Mouse (Mus musculus) intestine, postnatal 0 days (tissue): ENCODE results near the gene Arhgap24. TPM values are rescaled to one million over a fixed set of nuclear protein-coding genes. Genes with fewer than 3 reads are reported as not detected.

Experiments used
- ATAC-seq: fragments of 200-750 bp; cut with Nextera tagmentation; 2 replicates; pipeline ENCODE4 v1.8.0; 2017; ENCODE audit warnings: mild to moderate bottlenecking, moderate TSS enrichment, moderate library complexity
- H3K27ac ChIP-seq: fragments of 300-500 bp; sonication (generic); 2 replicates; pipeline ENCODE4 v1.5.1; 2014; ENCODE audit warnings: mild to moderate bottlenecking, low read depth, low read length, moderate library complexity
- H3K27me3 ChIP-seq: fragments of 300-500 bp; sonication (generic); replicated peaks from 2 replicates; pipeline ENCODE4 v1.6.1; 2014; ENCODE audit warnings: low read length, mixed read lengths; ENCODE audit not compliant: control insufficient read depth, insufficient read depth
- H3K36me3 ChIP-seq: fragments of 300-500 bp; sonication (generic); 2 replicates; pipeline ENCODE4 v1.6.1; 2014; ENCODE audit warnings: mild to moderate bottlenecking, moderate library complexity; ENCODE audit not compliant: control insufficient read depth, insufficient read depth
- H3K4me1 ChIP-seq: fragments of 300-500 bp; sonication (generic); replicated peaks from 2 replicates; pipeline ENCODE4 v1.6.1; 2014; ENCODE audit warnings: antibody characterized with exemption, low read length, mixed read lengths; ENCODE audit not compliant: control insufficient read depth, insufficient read depth
- H3K4me2 ChIP-seq: fragments of 300-500 bp; sonication (generic); replicated peaks from 2 replicates; pipeline ENCODE4 v1.6.1; 2014; ENCODE audit warnings: low read depth, mild to moderate bottlenecking, moderate library complexity
- H3K4me3 ChIP-seq: fragments of 300-500 bp; sonication (generic); 2 replicates; pipeline ENCODE4 v1.5.1; 2014; ENCODE audit warnings: low read depth, low read length
- H3K9ac ChIP-seq: fragments of 300-500 bp; sonication (generic); 2 replicates; pipeline ENCODE4 v1.6.1; 2014; ENCODE audit warnings: mild to moderate bottlenecking, low read depth, low read length
- H3K9me3 ChIP-seq: fragments of 300-500 bp; sonication (generic); 2 replicates; pipeline ENCODE4 v1.6.1; 2016; ENCODE audit warnings: mixed run types; ENCODE audit not compliant: control insufficient read depth
- CTCF ChIP-seq: sonication (generic); IDR thresholded peaks from 2 replicates; pipeline ENCODE4 v1.5.1; 2016; ENCODE audit warnings: low read depth, mild to moderate bottlenecking, control low read depth, antibody characterized with exemption, moderate library complexity
- whole genome bisulfite sequencing: fragments of 180-500 bp; shearing (Covaris S2); extraction: QIAGEN DNeasy Blood & Tissue Kit; methylation state at CpG from one replicate; pipeline ENCODE4 v1.1.7; 2014; 5-methylcytosine and 5-hydroxymethylcytosine counted together
- polyA plus RNA-seq: library from polyadenylated mRNA; unstranded; fragments of >200 nt; fragmentation: Nextera tagmentation; extraction: Ambion mirVana; gene quantifications from 2 replicates; pipeline ENCODE4 v1.2.1, GENCODE M21; 2015

The Arhgap24 gene
- polyA plus RNA-seq, 1 experiment from 2014 or later, result 7.6 TPM

- Histone ChIP-seq H3K36me3 (no peaks in the 10 kb centered on the region), H3K4me2 (no peak overlapping the region), H3K9ac (no peak overlapping the region), H3K27ac (no peak overlapping the region), H3K27me3 (no peaks in the 10 kb centered on the region), H3K4me3 (no peak overlapping the region), H3K4me1 (no peaks in the 10 kb centered on the region), H3K9me3 (no peaks in the 10 kb centered on the region)
- no peak for ATAC-seq
- no peak for TF ChIP-seq CTCF
- 58% methylated on average over 8 of the region's 8 CpGs for WGBS
Measured at GRCm38 (mm10) chr5:102578431-102578830, 97.2 kb downstream of the Arhgap24 start.

DNA sequence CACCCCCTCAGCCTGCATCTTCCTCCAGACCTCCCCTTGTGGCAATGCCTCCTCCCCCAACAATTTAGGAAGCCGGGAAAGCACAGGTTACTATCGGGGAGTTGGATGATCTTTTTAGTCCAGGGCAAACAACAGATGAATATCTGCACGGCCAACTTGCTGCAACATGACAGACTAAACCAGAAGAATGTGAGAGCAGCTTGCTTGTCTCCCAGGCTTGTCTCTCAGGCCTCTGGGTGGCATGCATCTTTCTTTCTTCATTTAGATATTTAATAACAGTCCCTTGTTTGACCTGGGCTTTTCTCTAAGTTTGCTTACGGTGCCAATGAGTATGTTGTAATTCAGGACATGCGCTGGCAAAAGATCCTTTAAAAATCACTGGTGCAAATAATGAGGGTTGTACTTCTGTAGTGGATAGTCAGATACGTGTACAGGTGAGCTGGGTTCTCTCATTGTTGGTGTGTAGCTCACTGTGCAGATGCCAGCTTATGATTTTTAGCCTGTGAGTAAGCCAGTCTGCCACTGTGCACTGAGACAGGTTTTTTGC is 101.7 kb downstream of the Arhgap24 start:
- H3K4me1 ChIP-seq, result no peaks in the 10 kb centered on the region
- H3K36me3 ChIP-seq, result no peaks in the 10 kb centered on the region
- no peak for ATAC-seq
- no peak overlapping the region for H3K27ac ChIP-seq
- H3K27me3 ChIP-seq, result no peaks in the 10 kb centered on the region
- no peak overlapping the region for H3K4me2 ChIP-seq
- no peak overlapping the region for H3K4me3 ChIP-seq
- TF ChIP-seq CTCF, result no peak
- no peaks in the 10 kb centered on the region for H3K9me3 ChIP-seq
- WGBS, result 44% methylated on average over 6 of the region's 6 CpGs
- H3K9ac ChIP-seq, result no peak overlapping the region

DNA sequence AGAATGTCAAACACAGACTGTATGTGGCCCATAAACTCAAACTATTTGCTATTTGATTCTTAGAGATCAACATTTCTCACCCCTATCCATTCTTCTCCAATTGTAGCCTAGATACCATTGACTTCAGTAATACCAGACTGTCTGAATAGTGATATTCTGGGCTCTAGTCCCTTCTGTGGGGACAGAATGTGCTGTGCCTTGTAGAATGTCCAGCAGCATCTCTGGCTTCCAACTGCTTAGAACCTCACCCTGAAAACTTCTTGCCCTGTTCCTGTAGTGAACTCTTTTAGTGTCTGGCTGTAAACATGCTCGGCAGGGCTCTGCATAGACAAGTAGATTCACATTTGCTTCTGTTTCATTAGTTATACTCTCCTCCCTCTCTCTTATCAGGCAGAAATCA is 110.2 kb downstream of the Arhgap24 start:
- Histone ChIP-seq H3K27ac (no peak overlapping the region), H3K27me3 (no peaks in the 10 kb centered on the region), H3K4me1 (no peaks in the 10 kb centered on the region), H3K9me3 (no peaks in the 10 kb centered on the region), H3K9ac (no peak overlapping the region), H3K4me3 (no peak overlapping the region), H3K36me3 (no peaks in the 10 kb centered on the region), H3K4me2 (no peak overlapping the region)
- 69% methylated on average over 1 of the region's 1 CpGs for WGBS
- TF ChIP-seq CTCF, result no peak
- ATAC-seq, result no peak

DNA sequence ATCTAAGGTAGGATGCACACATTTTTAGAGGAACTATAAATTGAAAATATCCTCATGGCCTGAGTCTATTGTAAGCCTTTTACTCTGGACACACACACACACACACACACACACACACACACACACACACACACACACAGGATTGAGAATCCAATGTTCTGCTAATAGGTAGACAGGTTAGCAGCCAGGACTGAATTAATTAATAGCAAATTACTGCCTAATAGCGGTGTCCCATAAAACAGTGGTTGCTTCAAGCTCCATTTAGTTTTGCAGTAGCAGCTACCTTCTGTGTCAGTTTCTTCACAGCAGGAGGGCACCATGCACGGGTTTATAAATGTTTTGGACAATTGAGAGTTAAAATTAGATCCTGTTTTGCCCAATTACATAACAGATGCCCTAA is 111.9 kb downstream of the Arhgap24 start:
- Histone ChIP-seq H3K4me2 (no peak overlapping the region), H3K9ac (no peak overlapping the region), H3K27ac (no peak overlapping the region), H3K9me3 (no peaks in the 10 kb centered on the region), H3K27me3 (no peaks in the 10 kb centered on the region), H3K36me3 (no peaks in the 10 kb centered on the region), H3K4me1 (no peaks in the 10 kb centered on the region), H3K4me3 (no peak overlapping the region)
- WGBS, result 87% methylated on average over 2 of the region's 2 CpGs
- TF ChIP-seq CTCF, result no peak
- no peak for ATAC-seq

GRCm38 (mm10) chr5:102599102-102599501 is 117.9 kb downstream of the Arhgap24 start:
- Histone ChIP-seq H3K27ac (no peak overlapping the region), H3K4me2 (no peak overlapping the region), H3K4me1 (no peaks in the 10 kb centered on the region), H3K9ac (no peak overlapping the region), H3K4me3 (no peak overlapping the region), H3K9me3 (no peaks in the 10 kb centered on the region), H3K27me3 (no peaks in the 10 kb centered on the region), H3K36me3 (no peaks in the 10 kb centered on the region)
- WGBS, result 42% methylated on average over 1 of the region's 1 CpGs
- no peak for ATAC-seq
- TF ChIP-seq CTCF, result no peak

- TF ChIP-seq CTCF, result no peak
- ATAC-seq, result no peak
- Histone ChIP-seq H3K27ac (no peak overlapping the region), H3K4me1 (no peaks in the 10 kb centered on the region), H3K4me2 (no peak overlapping the region), H3K9ac (no peak overlapping the region), H3K9me3 (no peaks in the 10 kb centered on the region), H3K4me3 (no peak overlapping the region), H3K36me3 (no peaks in the 10 kb centered on the region), H3K27me3 (no peaks in the 10 kb centered on the region)
- WGBS, result 81% methylated on average over 3 of the region's 3 CpGs
Measured at GRCm38 (mm10) chr5:102613571-102613970, 132.4 kb downstream of the Arhgap24 start.

DNA sequence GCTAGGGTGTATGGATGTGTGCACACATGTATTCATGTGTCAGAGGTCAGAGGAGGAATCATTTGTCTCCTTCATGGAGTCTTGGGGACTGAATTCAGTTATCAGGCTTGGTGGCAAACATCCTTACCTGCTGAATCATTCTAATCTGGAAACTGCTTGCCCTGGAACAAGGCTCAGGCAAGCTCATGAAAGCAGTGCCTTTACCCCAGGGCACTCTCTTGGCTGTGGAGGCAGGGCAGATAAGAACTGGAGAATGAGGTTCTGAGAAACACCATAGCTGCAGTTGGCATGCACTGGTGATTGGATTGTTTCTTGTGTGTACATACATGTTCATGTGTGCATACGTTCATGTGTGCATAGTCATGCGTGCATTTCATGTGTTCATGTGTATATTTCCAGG is 132.9 kb downstream of the Arhgap24 start:
- no peaks in the 10 kb centered on the region for H3K27me3 ChIP-seq
- no peaks in the 10 kb centered on the region for H3K4me1 ChIP-seq
- H3K9me3 ChIP-seq, result no peaks in the 10 kb centered on the region
- ATAC-seq, result no peak
- H3K9ac ChIP-seq, result no peak overlapping the region
- no peak for TF ChIP-seq CTCF
- WGBS, result 85% methylated on average over 2 of the region's 2 CpGs
- no peak overlapping the region for H3K4me2 ChIP-seq
- no peak overlapping the region for H3K27ac ChIP-seq
- no peak overlapping the region for H3K4me3 ChIP-seq
- no peaks in the 10 kb centered on the region for H3K36me3 ChIP-seq
